Mouse (Mus musculus) stomach, postnatal 0 days (tissue): Measurements from ENCODE around the gene Usp36. TPM values are rescaled to one million over a fixed set of nuclear protein-coding genes. Genes with fewer than 3 reads are reported as not detected.

Experiments
- ATAC-seq: fragments of 200-750 bp; cut with Nextera tagmentation; 2 replicates; pipeline ENCODE4 v1.8.0; 2017; ENCODE audit not compliant: low FRiP score, low TSS enrichment
- DNase-seq: peaks from one replicate; pipeline ENCODE4 v3.0.0-alpha.2; 2016; ENCODE audit warnings: low spot score
- H3K27ac ChIP-seq: fragments of 300-500 bp; sonication (generic); replicated peaks from 2 replicates; pipeline ENCODE4 v1.5.1; 2014; ENCODE audit warnings: mild to moderate bottlenecking, control low read depth
- H3K27me3 ChIP-seq: fragments of 300-500 bp; sonication (generic); 2 replicates; pipeline ENCODE4 v1.6.1; 2014; ENCODE audit warnings: low read length; ENCODE audit not compliant: control insufficient read depth, insufficient read depth
- H3K36me3 ChIP-seq: fragments of 300-500 bp; sonication (generic); 2 replicates; pipeline ENCODE4 v1.6.1; 2014; ENCODE audit warnings: low read length, mixed read lengths; ENCODE audit not compliant: control insufficient read depth, insufficient read depth
- H3K4me1 ChIP-seq: fragments of 300-500 bp; sonication (generic); replicated peaks from 2 replicates; pipeline ENCODE4 v1.6.1; 2014; ENCODE audit warnings: antibody characterized with exemption; ENCODE audit not compliant: control insufficient read depth, insufficient read depth
- H3K4me2 ChIP-seq: fragments of 300-500 bp; sonication (generic); replicated peaks from 2 replicates; pipeline ENCODE4 v1.6.1; 2014; ENCODE audit warnings: low read depth, mild to moderate bottlenecking, control low read depth, moderate library complexity
- H3K4me3 ChIP-seq: fragments of 300-500 bp; sonication (generic); 2 replicates; pipeline ENCODE4 v1.5.1; 2014; ENCODE audit warnings: low read depth, low read length, control low read depth
- H3K9ac ChIP-seq: fragments of 300-500 bp; sonication (generic); 2 replicates; pipeline ENCODE4 v1.6.1; 2014; ENCODE audit warnings: mild to moderate bottlenecking, low read length, control low read depth, mixed read lengths
- H3K9me3 ChIP-seq: fragments of 300-500 bp; sonication (generic); 2 replicates; pipeline ENCODE4 v1.6.1; 2016; ENCODE audit warnings: low read length; ENCODE audit not compliant: control insufficient read depth
- CTCF ChIP-seq: IDR thresholded peaks from 2 replicates; pipeline ENCODE4 v1.5.1; 2016; ENCODE audit warnings: antibody characterized with exemption, low read depth, mild to moderate bottlenecking, moderate library complexity
- EP300 ChIP-seq: optimal IDR thresholded peaks from 2 replicates; pipeline ENCODE3; 2016; ENCODE audit warnings: antibody characterized with exemption
- WGBS: fragments of 180-500 bp; shearing (Covaris S2); extraction: QIAGEN DNeasy Blood & Tissue Kit; methylation state at CpG from one replicate; pipeline ENCODE4 v1.1.7; 2014; 5-methylcytosine and 5-hydroxymethylcytosine counted together
- polyA plus RNA-seq: library from polyadenylated mRNA; unstranded; fragments of >200 nt; fragmentation: Nextera tagmentation; extraction: Ambion mirVana; gene quantifications from 2 replicates; pipeline ENCODE4 v1.2.1, GENCODE M21; 2015

Usp36 gene
- polyA plus RNA-seq, 1 experiment from 2014 or later = 8.1 TPM

DNA sequence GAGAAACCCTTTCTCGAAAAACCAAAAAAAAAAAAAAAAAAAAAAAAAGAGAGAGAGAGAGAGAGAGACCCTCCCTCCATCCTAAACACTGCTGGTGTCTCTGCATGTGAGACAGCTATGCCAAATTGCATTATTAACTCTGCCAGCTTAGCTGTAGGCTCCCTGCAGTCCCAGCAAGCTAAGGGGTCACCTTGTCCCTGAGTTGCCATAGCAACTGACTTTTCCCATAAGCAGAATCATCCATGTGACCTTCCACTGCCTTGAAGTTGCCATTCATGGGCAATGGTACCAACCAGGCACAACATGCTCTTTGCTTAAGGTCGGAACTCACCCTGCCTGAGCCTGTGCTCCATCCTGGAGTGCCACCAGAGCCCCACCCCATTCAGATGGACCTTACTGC is 5.0 kb upstream of the Usp36 start:
- Histone ChIP-seq H3K9ac (no peak overlapping the region), H3K4me1 (no peaks in the 10 kb centered on the region), H3K4me2 (no peak overlapping the region), H3K4me3 (no peak overlapping the region), H3K36me3 (no peaks in the 10 kb centered on the region), H3K9me3 (no peaks in the 10 kb centered on the region), H3K27me3 (no peaks in the 10 kb centered on the region), H3K27ac (no peak overlapping the region)
- WGBS = 69% methylated on average over 2 of the region's 2 CpGs
- TF ChIP-seq CTCF (no peak), EP300 (no peak)
- DNase-seq = no peak
- ATAC-seq = no peak

DNA sequence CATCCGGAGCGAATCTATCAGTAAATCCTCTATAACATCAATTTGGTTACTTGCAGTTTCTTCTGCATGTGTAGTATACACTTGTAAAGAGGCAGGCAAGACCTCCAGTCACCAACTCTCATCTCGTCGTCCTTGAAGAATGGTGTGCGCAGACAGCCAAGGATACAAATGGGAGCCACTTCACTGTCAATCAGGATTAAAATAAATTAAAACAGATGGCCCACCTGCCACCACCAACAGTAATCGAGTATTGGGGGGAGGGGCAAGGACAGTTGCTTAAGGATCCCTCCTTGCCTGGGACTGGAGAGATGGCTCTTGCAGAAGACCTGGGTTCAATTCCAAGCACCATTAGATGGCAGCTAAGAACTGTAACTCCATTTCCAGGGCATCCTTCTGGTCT is 2.6 kb upstream of the Usp36 start:
- H3K4me1 ChIP-seq = 0 out of 2 replicates have a peak, but pooled peaks cover 4% of the 10 kb centered on the region
- H3K4me3 ChIP-seq = no peak overlapping the region
- no peak for TF ChIP-seq EP300
- TF ChIP-seq CTCF = no peak
- H3K4me2 ChIP-seq = no peak overlapping the region
- no peak overlapping the region for H3K9ac ChIP-seq
- ATAC-seq (no peak), DNase-seq (no peak)
- H3K27me3 ChIP-seq = no peaks in the 10 kb centered on the region
- no peaks in the 10 kb centered on the region for H3K9me3 ChIP-seq
- no peaks in the 10 kb centered on the region for H3K36me3 ChIP-seq
- WGBS = 62% methylated on average over 6 of the region's 6 CpGs
- H3K27ac ChIP-seq = no peak overlapping the region

DNA sequence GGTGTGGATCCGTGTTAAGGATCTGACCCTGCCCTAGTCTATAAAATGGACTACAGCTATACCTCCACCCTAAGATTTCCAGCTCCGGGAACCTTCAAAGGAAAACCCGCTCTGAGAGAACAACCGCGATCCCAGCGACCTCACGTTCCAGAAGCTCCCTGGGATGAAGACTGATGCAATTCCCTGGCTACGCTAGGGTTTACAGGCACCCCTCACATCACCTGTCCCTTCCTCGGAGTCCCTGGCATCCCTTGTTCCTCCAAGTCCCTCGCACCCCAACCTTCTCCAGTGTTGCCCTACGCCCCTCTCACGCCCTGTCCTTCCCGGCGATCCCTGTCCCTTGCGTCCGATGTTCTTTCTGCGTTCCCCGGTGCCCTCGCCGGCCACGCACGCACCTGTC is 482 bp downstream of the Usp36 start:
- Histone ChIP-seq H3K9ac (peak overlapping the region; percentile 82), H3K27ac (peak overlapping the region; percentile 88), H3K4me3 (peak overlapping the region; percentile 82), H3K4me1 (0 out of 2 replicates have a peak, but pooled peaks cover 4% of the 10 kb centered on the region), H3K27me3 (no peaks in the 10 kb centered on the region), H3K4me2 (peak overlapping the region; percentile 56), H3K9me3 (no peaks in the 10 kb centered on the region), H3K36me3 (peaks cover 12% of the 10 kb centered on the region)
- WGBS = under 1% methylated on average over 22 of the region's 22 CpGs
- DNase-seq = no peak
- TF ChIP-seq EP300 = no peak
- no peak for TF ChIP-seq CTCF
- no peak for ATAC-seq

DNA sequence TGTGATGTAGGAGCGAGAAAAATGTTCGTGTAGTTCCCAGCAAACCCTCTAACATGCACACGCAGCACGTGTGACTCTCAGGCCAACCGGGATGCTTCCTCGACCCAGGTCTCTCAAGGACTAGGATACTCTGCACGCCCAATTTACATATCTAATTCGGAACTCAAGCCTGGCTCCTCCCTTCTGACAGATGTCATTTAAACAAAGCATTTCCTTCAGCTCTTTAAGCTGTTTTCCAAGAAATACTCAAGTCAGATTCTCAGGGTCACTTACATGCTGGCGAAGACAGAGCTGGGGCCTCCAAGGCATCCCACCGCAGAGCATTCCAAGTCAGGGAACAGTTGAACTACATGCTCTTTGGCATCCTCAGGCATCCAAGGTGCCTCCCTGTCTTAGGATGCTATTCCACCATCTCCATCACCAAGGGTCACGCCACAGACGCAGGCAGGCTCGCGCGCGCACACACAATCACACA is 970 bp downstream of the Usp36 start:
- Histone ChIP-seq H3K9ac (peak overlapping the region; percentile 82), H3K9me3 (no peaks in the 10 kb centered on the region), H3K27me3 (no peaks in the 10 kb centered on the region), H3K4me2 (peak overlapping the region; percentile 56), H3K4me3 (peak overlapping the region; percentile 82), H3K4me1 (0 out of 2 replicates have a peak, but pooled peaks cover 4% of the 10 kb centered on the region), H3K27ac (peak overlapping the region; percentile 88), H3K36me3 (peaks cover 14% of the 10 kb centered on the region)
- no peak for TF ChIP-seq EP300
- TF ChIP-seq CTCF = no peak
- WGBS = 1% methylated on average over 16 of the region's 16 CpGs
- peak; percentile 34 for DNase-seq
- no peak for ATAC-seq

DNA sequence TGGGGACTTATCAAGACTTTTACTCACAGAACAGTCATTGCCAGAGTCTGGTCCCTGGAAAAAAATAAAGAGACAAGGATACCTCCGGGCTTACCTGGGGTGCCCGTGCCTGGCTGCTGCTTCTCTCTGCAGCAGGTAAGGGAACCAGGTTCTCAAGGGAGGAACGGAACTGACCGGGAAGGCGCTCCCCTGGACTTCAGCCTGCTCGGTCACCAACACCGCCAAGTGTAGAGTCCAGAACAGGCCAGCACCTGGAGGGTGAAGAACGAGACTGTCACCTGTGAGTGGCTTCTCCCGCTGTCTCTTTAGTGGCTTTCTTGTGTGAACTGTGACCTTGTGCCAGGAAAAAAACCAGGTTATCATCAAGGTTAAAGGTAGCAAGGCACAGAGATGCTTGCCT is 2.5 kb downstream of the Usp36 start:
- Histone ChIP-seq H3K4me1 (0 out of 2 replicates have a peak, but pooled peaks cover 4% of the 10 kb centered on the region), H3K27me3 (no peaks in the 10 kb centered on the region), H3K9ac (no peak overlapping the region), H3K9me3 (no peaks in the 10 kb centered on the region), H3K4me2 (no peak overlapping the region), H3K27ac (no peak overlapping the region), H3K4me3 (no peak overlapping the region), H3K36me3 (peaks cover 21% of the 10 kb centered on the region)
- ATAC-seq = no peak
- TF ChIP-seq CTCF (no peak), EP300 (no peak)
- no peak for DNase-seq
- WGBS = 96% methylated on average over 9 of the region's 9 CpGs

DNA sequence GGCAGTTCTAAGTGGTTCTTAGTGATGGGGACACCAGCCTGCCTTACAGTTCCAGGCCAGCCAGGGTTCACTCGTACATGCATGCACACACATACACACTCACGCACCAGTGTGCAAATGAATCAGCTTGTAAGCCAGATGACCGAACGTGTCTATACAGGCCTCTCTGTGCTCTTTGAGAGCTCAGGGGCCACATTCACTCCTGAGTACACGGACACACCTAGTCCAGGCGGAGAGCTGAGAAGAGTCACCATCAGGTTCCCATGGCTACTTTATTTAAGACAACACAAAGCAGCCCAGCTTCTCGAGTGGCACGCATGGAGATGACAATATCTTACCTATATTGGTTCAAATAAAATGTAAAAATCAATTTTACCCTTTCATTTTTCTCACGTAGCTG is 3.6 kb downstream of the Usp36 start:
- no peak overlapping the region for H3K4me2 ChIP-seq
- 0 out of 2 replicates have a peak, but pooled peaks cover 4% of the 10 kb centered on the region for H3K4me1 ChIP-seq
- H3K27me3 ChIP-seq = no peaks in the 10 kb centered on the region
- H3K27ac ChIP-seq = no peak overlapping the region
- TF ChIP-seq CTCF (no peak), EP300 (no peak)
- H3K4me3 ChIP-seq = no peak overlapping the region
- WGBS = 56% methylated on average over 9 of the region's 9 CpGs
- H3K9me3 ChIP-seq = no peaks in the 10 kb centered on the region
- peaks cover 24% of the 10 kb centered on the region for H3K36me3 ChIP-seq
- DNase-seq = peak; percentile 52
- no peak for ATAC-seq
- no peak overlapping the region for H3K9ac ChIP-seq
